ENCODE assay signal across 8 mouse cellular contexts in genomic region chr16:43334411-43335150, GRCm38 (mm10).
A peak's percentile ranks its signal among the peaks of the same experiment; 100 is the strongest.
DNase-seq lines count a peak whose midpoint lies in the region; ATAC-seq and TF ChIP-seq lines count a peak whose summit lies in the region.

No protein-coding gene starts in this region.

- TF ChIP-seq CTCF in gastrocnemius, adult 2 months (IDR thresholded peaks at IDR 0.05) = no peak
- no peak for TF ChIP-seq CTCF in intestine, postnatal 0 days (IDR thresholded peaks at IDR 0.05; ENCODE audit: low read depth)

- 0 out of 2 replicates have a peak, but pooled peaks cover 9% of the 10 kb centered on the region for H3K4me1 ChIP-seq in hindbrain, embryonic 15.5 days (replicated peaks)
- H3K4me1 ChIP-seq in hindbrain, embryonic 10.5 days (replicated peaks) = peaks cover 17% of the 10 kb centered on the region; the same call in 1 of the 2 replicates
- peaks cover 7% of the 10 kb centered on the region; the same call in 1 of the 2 replicates for H3K4me1 ChIP-seq in intestine, postnatal 0 days (replicated peaks; ENCODE audit: control insufficient read depth, insufficient read depth, low read length)
- H3K4me1 ChIP-seq in midbrain, embryonic 16.5 days (ENCODE audit: control insufficient read depth, insufficient read depth, low read length) = peaks cover 5% of the 10 kb centered on the region; the same call in 1 of the 2 replicates

- no peak overlapping the region for H3K4me3 ChIP-seq in hindbrain, embryonic 15.5 days
- no peak overlapping the region for H3K4me3 ChIP-seq in hindbrain, embryonic 10.5 days
- peak overlapping the region; percentile 54 for H3K4me3 ChIP-seq in gastrocnemius, adult 2 months
- H3K4me3 ChIP-seq in intestine, postnatal 0 days (ENCODE audit: low read depth, low read length) = no peak overlapping the region
- no peak overlapping the region for H3K4me3 ChIP-seq in midbrain, embryonic 16.5 days (ENCODE audit: low read depth, low read length)

- no peak overlapping the region for H3K9ac ChIP-seq in hindbrain, embryonic 15.5 days
- H3K9ac ChIP-seq in intestine, postnatal 0 days (ENCODE audit: low read depth, low read length) = no peak overlapping the region
- no peak overlapping the region for H3K9ac ChIP-seq in midbrain, embryonic 16.5 days (ENCODE audit: low read depth, low read length)

- peak overlapping the region; percentile 36; the same call in 1 of the 2 replicates for H3K27ac ChIP-seq in hindbrain, embryonic 15.5 days (replicated peaks)
- H3K27ac ChIP-seq in hindbrain, embryonic 10.5 days = no peak overlapping the region
- H3K27ac ChIP-seq in gastrocnemius, adult 2 months = peak overlapping the region; percentile 89
- peak overlapping the region; percentile 50; the same call in 1 of the 2 replicates for H3K27ac ChIP-seq in intestine, postnatal 0 days (ENCODE audit: low read depth, low read length)
- 0 out of 2 replicates have a peak overlapping the region, but pooled peaks have one; percentile 7 for H3K27ac ChIP-seq in midbrain, embryonic 16.5 days (ENCODE audit: low read length)

- intact Hi-C loops in gastrocnemius, adult 2 months (cut with DNase I) = loop anchor here (2.0 kb wide), 1 partner anchor 28 kb away; no protein-coding TSS in a partner anchor

- no peaks in the 10 kb centered on the region for H3K27me3 ChIP-seq in hindbrain, embryonic 15.5 days
- no peaks in the 10 kb centered on the region for H3K27me3 ChIP-seq in hindbrain, embryonic 10.5 days (ENCODE audit: insufficient read depth, poor library complexity, severe bottlenecking)
- H3K27me3 ChIP-seq in intestine, postnatal 0 days (replicated peaks; ENCODE audit: control insufficient read depth, insufficient read depth, low read length) = no peaks in the 10 kb centered on the region
- H3K27me3 ChIP-seq in midbrain, embryonic 16.5 days (ENCODE audit: control insufficient read depth, insufficient read depth, low read depth, low read length) = no peaks in the 10 kb centered on the region

- WGBS in hindbrain, embryonic 15.5 days = 35% methylated on average over 11 of the region's 11 CpGs
- WGBS in hindbrain, embryonic 10.5 days = 57% methylated on average over 11 of the region's 11 CpGs
- 26% methylated on average over 11 of the region's 11 CpGs for WGBS in intestine, postnatal 0 days
- 26% methylated on average over 11 of the region's 11 CpGs for WGBS in midbrain, embryonic 16.5 days

- no peak overlapping the region for H3K4me2 ChIP-seq in hindbrain, embryonic 15.5 days
- H3K4me2 ChIP-seq in intestine, postnatal 0 days (replicated peaks; ENCODE audit: low read depth) = peak overlapping the region; percentile 48
- peak overlapping the region; percentile 10; the same call in 1 of the 2 replicates for H3K4me2 ChIP-seq in midbrain, embryonic 16.5 days (ENCODE audit: low read length)

- H3K36me3 ChIP-seq in hindbrain, embryonic 15.5 days = no peaks in the 10 kb centered on the region
- no peaks in the 10 kb centered on the region for H3K36me3 ChIP-seq in hindbrain, embryonic 10.5 days
- no peaks in the 10 kb centered on the region for H3K36me3 ChIP-seq in intestine, postnatal 0 days (ENCODE audit: control insufficient read depth, insufficient read depth)
- no peaks in the 10 kb centered on the region for H3K36me3 ChIP-seq in midbrain, embryonic 16.5 days (ENCODE audit: control insufficient read depth, insufficient read depth, low read length)

- no peak for ATAC-seq in hindbrain, embryonic 15.5 days (ENCODE audit: low FRiP score, low read depth)
- no peak for ATAC-seq in intestine, postnatal 0 days
- ATAC-seq in midbrain, embryonic 16.5 days = no peak

- no peak for DNase-seq in hindbrain, embryonic 10.5 days (ENCODE audit: low spot score)
- peak; percentile 30 to 55 for DNase-seq in cerebellum, adult 18-20 months
- peak; percentile 33 for DNase-seq in gastrocnemius, adult 2 months
- DNase-seq in urinary bladder, adult 18-20 months (ENCODE audit: low spot score in 2 of 2) = no peak
- DNase-seq in spleen, adult 18-20 months = no peak

- no peaks in the 10 kb centered on the region for H3K9me3 ChIP-seq in hindbrain, embryonic 15.5 days
- H3K9me3 ChIP-seq in hindbrain, embryonic 10.5 days = no peaks in the 10 kb centered on the region
- H3K9me3 ChIP-seq in intestine, postnatal 0 days (ENCODE audit: control insufficient read depth) = no peaks in the 10 kb centered on the region
- no peaks in the 10 kb centered on the region for H3K9me3 ChIP-seq in midbrain, embryonic 16.5 days (replicated peaks; ENCODE audit: control insufficient read depth, low read length, poor library complexity, severe bottlenecking)

Comparison
In these comparisons a context has a peak if more than half of its experiments do, and no peak if none do; other contexts are left out.
1. DNase-seq: peak in cerebellum, adult 18-20 months (2 of 2) and gastrocnemius, adult 2 months (single experiment); none in hindbrain, embryonic 10.5 days (single experiment), urinary bladder, adult 18-20 months (0 of 2) and spleen, adult 18-20 months (0 of 2).